Mouse (Mus musculus) liver, embryonic 13.5 days (tissue): ENCODE data around the gene Elovl5. TPM values are rescaled to one million over a fixed set of nuclear protein-coding genes. Genes with fewer than 3 reads are reported as not detected.

Experiments used
- ATAC-seq: fragments of 200-750 bp; cut with Nextera tagmentation; 2 replicates; pipeline ENCODE4 v1.8.0; 2017; ENCODE audit warnings: low read depth, mild to moderate bottlenecking, moderate number of reproducible peaks, moderate library complexity
- DNase-seq: peaks from one replicate; pipeline ENCODE4 v3.0.0; 2022
- H3K27ac ChIP-seq: fragments of 300-500 bp; sonication (generic); 2 replicates; pipeline ENCODE4 v1.5.1; 2015; ENCODE audit warnings: moderate library complexity, mild to moderate bottlenecking, inconsistent platforms
- H3K27me3 ChIP-seq: fragments of 300-500 bp; sonication (generic); 2 replicates; pipeline ENCODE4 v1.6.1; 2015; ENCODE audit warnings: mild to moderate bottlenecking, inconsistent platforms
- H3K36me3 ChIP-seq: fragments of 300-500 bp; sonication (generic); 2 replicates; pipeline ENCODE4 v1.6.1; 2015; ENCODE audit warnings: mild to moderate bottlenecking, inconsistent platforms
- H3K4me1 ChIP-seq: fragments of 300-500 bp; sonication (generic); replicated peaks from 2 replicates; pipeline ENCODE4 v1.6.1; 2015; ENCODE audit warnings: inconsistent platforms
- H3K4me2 ChIP-seq: fragments of 300-500 bp; sonication (generic); 2 replicates; pipeline ENCODE4 v1.6.1; 2015; ENCODE audit warnings: inconsistent platforms, mild to moderate bottlenecking, moderate library complexity
- H3K4me3 ChIP-seq: fragments of 300-500 bp; sonication (generic); replicated peaks from 2 replicates; pipeline ENCODE4 v1.5.1; 2015; ENCODE audit warnings: mild to moderate bottlenecking, inconsistent platforms
- H3K9ac ChIP-seq: fragments of 300-500 bp; sonication (generic); 2 replicates; pipeline ENCODE4 v1.6.1; 2015; ENCODE audit warnings: mild to moderate bottlenecking, inconsistent platforms
- H3K9me3 ChIP-seq: fragments of 300-500 bp; sonication (generic); replicated peaks from 2 replicates; pipeline ENCODE4 v1.6.1; 2016; ENCODE audit warnings: inconsistent platforms
- WGBS: fragments of 180-500 bp; shearing (Covaris S2); methylation state at CpG from one replicate; pipeline ENCODE4 v1.1.7; 2015; ENCODE audit not compliant: insufficient replicate concordance; 5-methylcytosine and 5-hydroxymethylcytosine counted together
- polyA plus RNA-seq: library from polyadenylated mRNA; unstranded; fragments of >200 nt; fragmentation: Nextera tagmentation; extraction: Ambion mirVana; gene quantifications from 2 replicates; pipeline ENCODE4 v1.2.1, GENCODE M21; 2015

The Elovl5 gene
- polyA plus RNA-seq, 1 experiment from 2014 or later = 21.2 TPM

GRCm38 (mm10) chr9:77929296-77929695, 12.1 kb downstream of the Elovl5 start:
- WGBS = 81% methylated on average over 5 of the region's 5 CpGs
- H3K4me3 ChIP-seq = no peak overlapping the region

GRCm38 (mm10) chr9:77930036-77930859, 13.1 kb downstream of the Elovl5 start:
- no peak for ATAC-seq
- WGBS = 66% methylated on average over 10 of the region's 10 CpGs
- H3K4me2 ChIP-seq = no peak overlapping the region
- H3K27me3 ChIP-seq = no peaks in the 10 kb centered on the region
- DNase-seq = no peak
- H3K27ac ChIP-seq = no peak overlapping the region
- no peaks in the 10 kb centered on the region for H3K36me3 ChIP-seq
- H3K4me3 ChIP-seq = no peak overlapping the region
- H3K4me1 ChIP-seq = peaks cover 32% of the 10 kb centered on the region
- H3K9ac ChIP-seq = no peak overlapping the region
- H3K9me3 ChIP-seq = no peaks in the 10 kb centered on the region

More at GRCm38 (mm10) chr9:77929296-77929695, 12.1 kb downstream of the Elovl5 start:
- ATAC-seq (no peak), DNase-seq (no peak)
- Histone ChIP-seq H3K4me1 (peaks cover 33% of the 10 kb centered on the region), H3K36me3 (no peaks in the 10 kb centered on the region), H3K4me2 (no peak overlapping the region), H3K27ac (no peak overlapping the region), H3K9me3 (no peaks in the 10 kb centered on the region), H3K27me3 (no peaks in the 10 kb centered on the region), H3K9ac (no peak overlapping the region)

- DNase-seq (no peak), ATAC-seq (no peak)
- Histone ChIP-seq H3K36me3 (no peaks in the 10 kb centered on the region), H3K27me3 (no peaks in the 10 kb centered on the region), H3K9me3 (no peaks in the 10 kb centered on the region), H3K4me2 (no peak overlapping the region), H3K9ac (no peak overlapping the region), H3K4me1 (peaks cover 32% of the 10 kb centered on the region), H3K4me3 (no peak overlapping the region), H3K27ac (no peak overlapping the region)
- WGBS = 38% methylated on average over 4 of the region's 4 CpGs
These were observed 13.7 kb downstream of the Elovl5 start for GRCm38 (mm10) chr9:77930860-77931184.

- no peak overlapping the region for H3K4me2 ChIP-seq
- H3K36me3 ChIP-seq = no peaks in the 10 kb centered on the region
- H3K9ac ChIP-seq = no peak overlapping the region
- ATAC-seq = no peak
- H3K9me3 ChIP-seq = no peaks in the 10 kb centered on the region
- H3K27ac ChIP-seq = no peak overlapping the region
- H3K4me1 ChIP-seq = peaks cover 28% of the 10 kb centered on the region
- no peak for DNase-seq
- no peak overlapping the region for H3K4me3 ChIP-seq
- H3K27me3 ChIP-seq = no peaks in the 10 kb centered on the region
- WGBS = 81% methylated on average over 5 of the region's 5 CpGs
These were observed 14.6 kb downstream of the Elovl5 start for GRCm38 (mm10) chr9:77931740-77932139.

- 63% methylated on average over 10 of the region's 10 CpGs for WGBS
- no peak for ATAC-seq
These were observed 18.9 kb downstream of the Elovl5 start for GRCm38 (mm10) chr9:77935818-77936611.

GRCm38 (mm10) chr9:77937875-77938274, 20.7 kb downstream of the Elovl5 start:
- Histone ChIP-seq H3K36me3 (no peaks in the 10 kb centered on the region), H3K9me3 (no peaks in the 10 kb centered on the region), H3K4me2 (no peak overlapping the region), H3K4me1 (peaks cover 33% of the 10 kb centered on the region), H3K27me3 (no peaks in the 10 kb centered on the region), H3K27ac (no peak overlapping the region), H3K4me3 (no peak overlapping the region), H3K9ac (no peak overlapping the region)
- ATAC-seq = no peak
- WGBS = 69% methylated on average over 11 of the region's 11 CpGs
- DNase-seq = no peak

More at GRCm38 (mm10) chr9:77935818-77936611, 18.9 kb downstream of the Elovl5 start:
- H3K4me3 ChIP-seq = no peak overlapping the region
- H3K4me2 ChIP-seq = no peak overlapping the region
- H3K27me3 ChIP-seq = no peaks in the 10 kb centered on the region
- H3K4me1 ChIP-seq = peaks cover 35% of the 10 kb centered on the region
- DNase-seq = no peak
- H3K9ac ChIP-seq = no peak overlapping the region
- no peak overlapping the region for H3K27ac ChIP-seq
- no peaks in the 10 kb centered on the region for H3K36me3 ChIP-seq
- H3K9me3 ChIP-seq = no peaks in the 10 kb centered on the region

GRCm38 (mm10) chr9:77938761-77939553, 21.8 kb downstream of the Elovl5 start:
- no peak for ATAC-seq
- H3K9ac ChIP-seq = no peak overlapping the region
- H3K9me3 ChIP-seq = no peaks in the 10 kb centered on the region
- no peaks in the 10 kb centered on the region for H3K36me3 ChIP-seq
- DNase-seq = no peak
- H3K4me3 ChIP-seq = no peak overlapping the region
- 66% methylated on average over 13 of the region's 13 CpGs for WGBS
- no peak overlapping the region for H3K4me2 ChIP-seq
- H3K4me1 ChIP-seq = peaks cover 33% of the 10 kb centered on the region
- H3K27me3 ChIP-seq = no peaks in the 10 kb centered on the region
- no peak overlapping the region for H3K27ac ChIP-seq

- H3K4me3 ChIP-seq = no peak overlapping the region
- H3K36me3 ChIP-seq = no peaks in the 10 kb centered on the region
- no peak overlapping the region for H3K9ac ChIP-seq
- no peaks in the 10 kb centered on the region for H3K27me3 ChIP-seq
- no peaks in the 10 kb centered on the region for H3K9me3 ChIP-seq
- ATAC-seq = no peak
- peaks cover 33% of the 10 kb centered on the region for H3K4me1 ChIP-seq
- 70% methylated on average over 5 of the region's 5 CpGs for WGBS
- H3K4me2 ChIP-seq = no peak overlapping the region
- no peak overlapping the region for H3K27ac ChIP-seq
- DNase-seq = no peak
These were observed 22.4 kb downstream of the Elovl5 start for GRCm38 (mm10) chr9:77939554-77939920.

GRCm38 (mm10) chr9:77941058-77941457, 23.9 kb downstream of the Elovl5 start:
- no peak overlapping the region for H3K4me3 ChIP-seq
- no peak overlapping the region for H3K4me2 ChIP-seq
- no peaks in the 10 kb centered on the region for H3K9me3 ChIP-seq
- 37% methylated on average over 6 of the region's 6 CpGs for WGBS
- no peak for DNase-seq
- H3K9ac ChIP-seq = no peak overlapping the region
- H3K27me3 ChIP-seq = no peaks in the 10 kb centered on the region
- H3K27ac ChIP-seq = no peak overlapping the region
- ATAC-seq = no peak
- no peaks in the 10 kb centered on the region for H3K36me3 ChIP-seq
- peaks cover 33% of the 10 kb centered on the region for H3K4me1 ChIP-seq

GRCm38 (mm10) chr9:77941836-77942235, 24.7 kb downstream of the Elovl5 start:
- H3K27me3 ChIP-seq = no peaks in the 10 kb centered on the region
- peaks cover 38% of the 10 kb centered on the region for H3K4me1 ChIP-seq
- H3K9ac ChIP-seq = no peak overlapping the region
- WGBS = 69% methylated on average over 9 of the region's 9 CpGs
- H3K36me3 ChIP-seq = no peaks in the 10 kb centered on the region
- DNase-seq = no peak
- H3K4me2 ChIP-seq = no peak overlapping the region
- no peaks in the 10 kb centered on the region for H3K9me3 ChIP-seq
- no peak for ATAC-seq
- no peak overlapping the region for H3K27ac ChIP-seq
- no peak overlapping the region for H3K4me3 ChIP-seq

- Histone ChIP-seq H3K4me1 (peaks cover 39% of the 10 kb centered on the region), H3K4me2 (no peak overlapping the region), H3K27ac (no peak overlapping the region), H3K36me3 (peaks cover 1% of the 10 kb centered on the region; the same call in 1 of the 2 replicates), H3K9ac (no peak overlapping the region), H3K4me3 (no peak overlapping the region), H3K27me3 (no peaks in the 10 kb centered on the region), H3K9me3 (no peaks in the 10 kb centered on the region)
- 78% methylated on average over 10 of the region's 10 CpGs for WGBS
- DNase-seq (no peak), ATAC-seq (no peak)
These were observed 25.2 kb downstream of the Elovl5 start for GRCm38 (mm10) chr9:77942411-77942810.
